Mouse (Mus musculus): ENCODE measurements around the gene Opcml. TPM values are rescaled to one million over a fixed set of nuclear protein-coding genes. Genes with fewer than 3 reads are reported as not detected.

The Opcml gene
- polyA plus RNA-seq, 1 experiment from 2014 or later, result 1.6 TPM

DNA sequence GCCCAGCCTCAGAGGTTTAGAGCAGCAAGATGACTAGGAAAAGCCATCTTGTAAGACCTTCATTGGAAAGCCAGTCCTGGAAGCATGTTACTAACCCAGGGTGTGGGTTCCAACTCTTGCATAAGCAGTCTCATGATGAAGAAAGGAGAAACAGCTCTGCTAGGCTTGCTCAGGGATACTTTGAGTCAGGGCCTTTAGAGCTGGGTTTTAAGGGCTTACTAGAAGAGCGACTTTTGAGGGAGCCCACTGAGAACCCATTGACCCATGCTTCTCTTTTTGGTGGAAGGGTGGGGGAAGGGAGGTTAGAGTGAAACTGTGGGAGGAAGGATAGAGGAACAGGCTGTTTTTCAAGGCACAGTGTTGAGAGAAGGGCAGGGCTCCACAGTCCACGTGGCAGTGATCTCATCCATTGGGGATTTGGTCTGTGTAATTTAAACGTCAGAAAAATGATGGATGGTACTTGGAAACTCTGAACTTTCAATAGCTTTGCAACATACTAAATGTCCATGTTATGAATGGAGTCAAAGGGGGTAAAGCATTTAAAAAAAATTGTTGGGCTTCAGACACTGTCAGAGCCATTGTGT, 22.7 kb downstream of the Opcml start:
- Histone ChIP-seq H3K36me3 (ENCODE audit: control insufficient read depth, insufficient read depth, low read length) (no peaks in the 10 kb centered on the region), H3K27ac (ENCODE audit: low read depth, low read length) (no peak overlapping the region), H3K9me3 (ENCODE audit: control insufficient read depth, low read length) (no peaks in the 10 kb centered on the region), H3K9ac (ENCODE audit: low read depth, low read length) (no peak overlapping the region), H3K27me3 (replicated peaks; ENCODE audit: control insufficient read depth, insufficient read depth, low read length) (no peaks in the 10 kb centered on the region), H3K4me2 (no peak overlapping the region), H3K4me3 (ENCODE audit: low read depth, low read length) (no peak overlapping the region), H3K4me1 (replicated peaks; ENCODE audit: control insufficient read depth, insufficient read depth, low read length) (no peaks in the 10 kb centered on the region)
- 37% methylated on average over 3 of the region's 3 CpGs for WGBS
- DNase-seq (ENCODE audit: low spot score), result no peak
- ATAC-seq (replicated peaks; ENCODE audit: low FRiP score), result no peak

DNA sequence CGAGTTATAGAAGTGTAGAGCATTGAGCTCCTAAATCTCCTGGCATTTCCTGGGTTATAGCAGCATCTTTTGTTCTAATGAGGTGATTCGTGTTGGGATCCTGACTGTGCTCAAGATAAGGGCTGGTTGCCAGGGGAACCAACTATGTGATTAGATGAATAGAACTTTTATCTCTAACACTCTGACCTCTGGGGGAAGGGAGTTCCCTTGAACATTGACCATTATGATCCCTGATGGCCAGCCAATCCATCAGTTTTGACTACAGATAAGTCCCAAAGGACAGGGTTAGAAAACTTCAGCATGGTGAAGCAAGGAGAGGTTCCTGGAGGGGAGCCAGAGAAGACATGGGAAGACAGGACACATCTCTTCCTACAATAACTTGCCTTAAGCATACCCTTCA, 23.6 kb downstream of the Opcml start:
- H3K36me3 ChIP-seq (ENCODE audit: control insufficient read depth, insufficient read depth, low read length), result no peaks in the 10 kb centered on the region
- no peak overlapping the region for H3K9ac ChIP-seq (ENCODE audit: low read depth, low read length)
- H3K4me1 ChIP-seq (replicated peaks; ENCODE audit: control insufficient read depth, insufficient read depth, low read length), result no peaks in the 10 kb centered on the region
- no peak overlapping the region for H3K4me2 ChIP-seq
- WGBS, result 13% methylated on average over 2 of the region's 2 CpGs
- no peak for ATAC-seq (replicated peaks; ENCODE audit: low FRiP score)
- no peaks in the 10 kb centered on the region for H3K9me3 ChIP-seq (ENCODE audit: control insufficient read depth, low read length)
- no peak overlapping the region for H3K27ac ChIP-seq (ENCODE audit: low read depth, low read length)
- H3K4me3 ChIP-seq (ENCODE audit: low read depth, low read length), result no peak overlapping the region
- H3K27me3 ChIP-seq (replicated peaks; ENCODE audit: control insufficient read depth, insufficient read depth, low read length), result no peaks in the 10 kb centered on the region
- no peak for DNase-seq (ENCODE audit: low spot score)

- no peak overlapping the region for H3K4me2 ChIP-seq
- WGBS, result 52% methylated on average over 1 of the region's 1 CpGs
- H3K9ac ChIP-seq (ENCODE audit: low read depth, low read length), result no peak overlapping the region
- no peaks in the 10 kb centered on the region for H3K36me3 ChIP-seq (ENCODE audit: control insufficient read depth, insufficient read depth, low read length)
- ATAC-seq (replicated peaks; ENCODE audit: low FRiP score), result no peak
- H3K4me1 ChIP-seq (replicated peaks; ENCODE audit: control insufficient read depth, insufficient read depth, low read length), result no peaks in the 10 kb centered on the region
- H3K9me3 ChIP-seq (ENCODE audit: control insufficient read depth, low read length), result no peaks in the 10 kb centered on the region
- DNase-seq (ENCODE audit: low spot score), result no peak
- H3K27ac ChIP-seq (ENCODE audit: low read depth, low read length), result no peak overlapping the region
- no peak overlapping the region for H3K4me3 ChIP-seq (ENCODE audit: low read depth, low read length)
- H3K27me3 ChIP-seq (replicated peaks; ENCODE audit: control insufficient read depth, insufficient read depth, low read length), result no peaks in the 10 kb centered on the region
These were observed 30.6 kb downstream of the Opcml start for GRCm38 (mm10) chr9:27821197-27821596.

DNA sequence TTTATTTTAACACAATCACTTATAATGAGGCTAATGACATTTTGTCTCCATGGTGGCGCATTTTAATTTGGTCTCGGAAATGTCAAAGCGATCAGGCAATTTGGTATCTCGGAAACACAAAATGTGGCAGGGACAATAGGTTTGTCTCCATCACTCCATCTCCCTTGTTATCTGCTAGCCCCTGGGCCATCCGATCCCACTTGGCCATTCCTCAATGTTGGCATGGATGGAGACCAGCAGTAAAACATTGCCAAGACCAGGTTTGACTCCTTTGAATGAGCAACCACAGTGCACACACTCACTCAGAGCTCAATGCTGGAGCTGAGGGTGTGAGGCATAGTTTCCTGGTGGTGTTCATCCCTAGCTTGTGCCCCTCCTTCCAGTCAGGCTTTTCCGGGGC, 32.1 kb downstream of the Opcml start:
- Histone ChIP-seq H3K27me3 (replicated peaks; ENCODE audit: control insufficient read depth, insufficient read depth, low read length) (no peaks in the 10 kb centered on the region), H3K9me3 (ENCODE audit: control insufficient read depth, low read length) (no peaks in the 10 kb centered on the region), H3K4me3 (ENCODE audit: low read depth, low read length) (no peak overlapping the region), H3K4me1 (replicated peaks; ENCODE audit: control insufficient read depth, insufficient read depth, low read length) (no peaks in the 10 kb centered on the region), H3K36me3 (ENCODE audit: control insufficient read depth, insufficient read depth, low read length) (no peaks in the 10 kb centered on the region), H3K4me2 (no peak overlapping the region), H3K27ac (ENCODE audit: low read depth, low read length) (no peak overlapping the region), H3K9ac (ENCODE audit: low read depth, low read length) (no peak overlapping the region)
- WGBS, result 87% methylated on average over 6 of the region's 6 CpGs
- DNase-seq (ENCODE audit: low spot score) (no peak), ATAC-seq (replicated peaks; ENCODE audit: low FRiP score) (no peak)

- Histone ChIP-seq H3K9ac (ENCODE audit: low read depth, low read length) (no peak overlapping the region), H3K36me3 (ENCODE audit: control insufficient read depth, insufficient read depth, low read length) (no peaks in the 10 kb centered on the region), H3K4me3 (ENCODE audit: low read depth, low read length) (no peak overlapping the region), H3K27me3 (replicated peaks; ENCODE audit: control insufficient read depth, insufficient read depth, low read length) (no peaks in the 10 kb centered on the region), H3K4me2 (no peak overlapping the region), H3K27ac (ENCODE audit: low read depth, low read length) (no peak overlapping the region), H3K4me1 (replicated peaks; ENCODE audit: control insufficient read depth, insufficient read depth, low read length) (no peaks in the 10 kb centered on the region), H3K9me3 (ENCODE audit: control insufficient read depth, low read length) (no peaks in the 10 kb centered on the region)
- DNase-seq (ENCODE audit: low spot score) (no peak), ATAC-seq (replicated peaks; ENCODE audit: low FRiP score) (no peak)
- 61% methylated on average over 7 of the region's 7 CpGs for WGBS
These were observed 33.8 kb downstream of the Opcml start for GRCm38 (mm10) chr9:27824424-27824823.

- Histone ChIP-seq H3K27me3 (replicated peaks; ENCODE audit: control insufficient read depth, insufficient read depth, low read length) (no peaks in the 10 kb centered on the region), H3K9ac (ENCODE audit: low read depth, low read length) (no peak overlapping the region), H3K9me3 (ENCODE audit: control insufficient read depth, low read length) (no peaks in the 10 kb centered on the region), H3K36me3 (ENCODE audit: control insufficient read depth, insufficient read depth, low read length) (no peaks in the 10 kb centered on the region), H3K4me1 (replicated peaks; ENCODE audit: control insufficient read depth, insufficient read depth, low read length) (no peaks in the 10 kb centered on the region), H3K27ac (ENCODE audit: low read depth, low read length) (no peak overlapping the region), H3K4me3 (ENCODE audit: low read depth, low read length) (no peak overlapping the region), H3K4me2 (no peak overlapping the region)
- DNase-seq (ENCODE audit: low spot score) (no peak), ATAC-seq (replicated peaks; ENCODE audit: low FRiP score) (no peak)
- 63% methylated on average over 5 of the region's 5 CpGs for WGBS
These were observed 39.9 kb downstream of the Opcml start for GRCm38 (mm10) chr9:27830519-27830918.

- Histone ChIP-seq H3K4me3 (ENCODE audit: low read depth, low read length) (no peak overlapping the region), H3K4me2 (no peak overlapping the region), H3K9ac (ENCODE audit: low read depth, low read length) (no peak overlapping the region), H3K27me3 (replicated peaks; ENCODE audit: control insufficient read depth, insufficient read depth, low read length) (no peaks in the 10 kb centered on the region), H3K4me1 (replicated peaks; ENCODE audit: control insufficient read depth, insufficient read depth, low read length) (no peaks in the 10 kb centered on the region), H3K9me3 (ENCODE audit: control insufficient read depth, low read length) (no peaks in the 10 kb centered on the region), H3K36me3 (ENCODE audit: control insufficient read depth, insufficient read depth, low read length) (no peaks in the 10 kb centered on the region), H3K27ac (ENCODE audit: low read depth, low read length) (no peak overlapping the region)
- DNase-seq (ENCODE audit: low spot score), result no peak
- ATAC-seq (replicated peaks; ENCODE audit: low FRiP score), result no peak
- 73% methylated on average over 5 of the region's 5 CpGs for WGBS
These were observed 52.2 kb downstream of the Opcml start for GRCm38 (mm10) chr9:27842806-27843205.

GRCm38 (mm10) chr9:27871624-27872023, 81.0 kb downstream of the Opcml start:
- no peak for ATAC-seq (replicated peaks; ENCODE audit: low FRiP score)
- no peak for DNase-seq (ENCODE audit: low spot score)
- H3K9ac ChIP-seq (ENCODE audit: low read depth, low read length), result no peak overlapping the region
- H3K4me2 ChIP-seq, result no peak overlapping the region
- no peak overlapping the region for H3K27ac ChIP-seq (ENCODE audit: low read depth, low read length)
- WGBS, result 71% methylated on average over 3 of the region's 3 CpGs
- no peaks in the 10 kb centered on the region for H3K36me3 ChIP-seq (ENCODE audit: control insufficient read depth, insufficient read depth, low read length)
- H3K27me3 ChIP-seq (replicated peaks; ENCODE audit: control insufficient read depth, insufficient read depth, low read length), result no peaks in the 10 kb centered on the region
- H3K4me1 ChIP-seq (replicated peaks; ENCODE audit: control insufficient read depth, insufficient read depth, low read length), result no peaks in the 10 kb centered on the region
- no peak overlapping the region for H3K4me3 ChIP-seq (ENCODE audit: low read depth, low read length)
- H3K9me3 ChIP-seq (ENCODE audit: control insufficient read depth, low read length), result no peaks in the 10 kb centered on the region

DNA sequence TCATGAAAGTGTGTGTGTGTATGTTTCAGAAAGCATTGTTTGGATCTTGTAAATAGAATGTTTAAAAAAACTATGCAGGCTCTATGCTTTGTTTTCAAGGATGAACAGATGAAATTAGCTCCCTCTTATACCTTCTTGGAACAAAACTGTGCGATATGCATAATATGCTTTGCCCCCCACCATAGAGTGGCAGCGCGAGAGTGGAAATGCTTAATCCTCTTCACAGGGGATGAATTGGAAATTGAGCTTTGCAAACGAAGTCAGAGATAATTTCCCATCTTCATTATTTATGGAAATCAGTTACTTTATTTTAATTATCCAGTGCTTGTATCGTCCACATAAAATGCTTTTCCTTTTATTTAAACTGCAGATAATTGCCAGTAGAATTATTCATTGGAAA, 99.1 kb downstream of the Opcml start:
- DNase-seq (ENCODE audit: low spot score), result no peak
- Histone ChIP-seq H3K9ac (ENCODE audit: low read depth, low read length) (no peak overlapping the region), H3K4me3 (ENCODE audit: low read depth, low read length) (no peak overlapping the region), H3K27me3 (replicated peaks; ENCODE audit: control insufficient read depth, insufficient read depth, low read length) (no peaks in the 10 kb centered on the region), H3K9me3 (ENCODE audit: control insufficient read depth, low read length) (no peaks in the 10 kb centered on the region), H3K4me2 (no peak overlapping the region), H3K4me1 (replicated peaks; ENCODE audit: control insufficient read depth, insufficient read depth, low read length) (no peaks in the 10 kb centered on the region), H3K27ac (ENCODE audit: low read depth, low read length) (no peak overlapping the region), H3K36me3 (ENCODE audit: control insufficient read depth, insufficient read depth, low read length) (no peaks in the 10 kb centered on the region)
- 77% methylated on average over 5 of the region's 5 CpGs for WGBS
- no peak for ATAC-seq (replicated peaks; ENCODE audit: low FRiP score)
